Mouse (Mus musculus): ENCODE results near the gene Nol12. TPM values are rescaled to one million over a fixed set of nuclear protein-coding genes. Genes with fewer than 3 reads are reported as not detected.

The Nol12 gene
- total and polyA plus RNA-seq, 3 experiments, result 13.7 to 91.1 (median 33.2) TPM

DNA sequence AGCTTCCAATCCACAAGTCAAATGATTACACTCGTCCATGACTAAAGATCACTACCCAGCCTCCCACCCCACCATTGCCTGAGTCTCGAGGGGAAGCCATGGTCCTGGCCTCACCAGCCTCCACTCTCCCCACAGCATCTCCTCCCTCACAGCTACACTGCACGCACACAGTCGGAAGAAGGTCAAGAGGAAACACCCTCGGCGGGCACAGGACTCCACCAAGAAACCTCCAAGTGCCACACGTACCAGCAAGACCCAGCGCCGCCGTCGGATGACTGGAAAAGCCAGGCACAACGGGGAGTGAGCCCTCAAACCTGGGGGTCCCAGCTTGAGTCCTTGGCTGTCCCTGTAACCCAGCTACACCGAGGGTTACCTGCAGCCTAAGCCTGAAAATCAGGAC, 5.6 kb downstream of the Nol12 start:
- in situ Hi-C loops (cut with MboI; ENCODE audit: low pct_ligation_motif_present, low pct_unique_long_range_greater_than_20kb, low sequenced_read_pairs), result no loop called here
- TF ChIP-seq UBTF (IDR thresholded peaks at IDR 0.05; ENCODE audit: low read depth, low read length) (no peak), ETS1 (conservative IDR thresholded peaks at IDR 0.05; ENCODE audit: low read depth, low read length) (no peak), JUN (IDR thresholded peaks at IDR 0.05; ENCODE audit: insufficient read depth, low read depth, low read length) (no peak), RCOR1 (conservative IDR thresholded peaks at IDR 0.05; ENCODE audit: low read depth, low read length) (no peak), EP300 (IDR thresholded peaks at IDR 0.05; ENCODE audit: low read length) (no peak)
- H3K9ac ChIP-seq (ENCODE audit: insufficient read depth, low read depth), result no peak overlapping the region
- DNase-seq (ENCODE audit: extremely low read depth), result no peak
- dilution Hi-C loops (cut with MboI; ENCODE audit: extremely low pct_ligation_motif_present, extremely low pct_unique_long_range_greater_than_20kb, low sequenced_read_pairs), result no loop called here
- H3K27me3 ChIP-seq (replicated peaks), result no peaks in the 10 kb centered on the region
- H3K36me3 ChIP-seq (replicated peaks in 1 of 2; ENCODE audit: control insufficient read depth in 1 of 2, insufficient read depth in 1 of 2, low read length in 1 of 2), result peaks cover 51 to 72% of the 10 kb centered on the region in 2 experiments
- H3K4me1 ChIP-seq (ENCODE audit: control insufficient read depth in 1 of 2, insufficient read depth in 2 of 2), result peaks cover 6 to 12% of the 10 kb centered on the region in 2 experiments; a peak in 3 of 4 replicates
- no peak overlapping the region for H3K27ac ChIP-seq (ENCODE audit: insufficient read depth, low read depth)
- H3K79me2 ChIP-seq (replicated peaks; ENCODE audit: control insufficient read depth, extremely low read depth, insufficient read depth, poor library complexity, severe bottlenecking), result peaks cover 14% of the 10 kb centered on the region; the same call in 1 of the 2 replicates
- H3K4me3 ChIP-seq (replicated peaks in 1 of 3; ENCODE audit: low read depth in 2 of 3, low read length in 2 of 3, poor library complexity in 1 of 3), result no peak overlapping the region
- no peaks in the 10 kb centered on the region for H3K9me3 ChIP-seq (replicated peaks; ENCODE audit: low read length)
- no peak overlapping the region for H3K4me2 ChIP-seq (ENCODE audit: insufficient read depth, low read depth, poor library complexity, severe bottlenecking)

- Histone ChIP-seq H3K27ac (ENCODE audit: insufficient read depth, low read depth) (no peak overlapping the region), H3K27me3 (replicated peaks) (peaks cover 2% of the 10 kb centered on the region), H3K9me3 (replicated peaks; ENCODE audit: low read length) (no peaks in the 10 kb centered on the region), H3K4me1 (ENCODE audit: control insufficient read depth in 1 of 2, insufficient read depth in 2 of 2) (no peaks in the 10 kb centered on the region), H3K79me2 (replicated peaks; ENCODE audit: control insufficient read depth, extremely low read depth, insufficient read depth, poor library complexity, severe bottlenecking) (no peaks in the 10 kb centered on the region), H3K36me3 (replicated peaks in 1 of 2; ENCODE audit: control insufficient read depth in 1 of 2, insufficient read depth in 1 of 2, low read length in 1 of 2) (peaks cover 37 to 55% of the 10 kb centered on the region in 2 experiments), H3K4me3 (replicated peaks in 1 of 3; ENCODE audit: low read depth in 2 of 3, low read length in 2 of 3, poor library complexity in 1 of 3) (no peak overlapping the region), H3K4me2 (ENCODE audit: insufficient read depth, low read depth, poor library complexity, severe bottlenecking) (no peak overlapping the region), H3K9ac (ENCODE audit: insufficient read depth, low read depth) (no peak overlapping the region)
- dilution Hi-C loops (cut with MboI; ENCODE audit: extremely low pct_ligation_motif_present, extremely low pct_unique_long_range_greater_than_20kb, low sequenced_read_pairs), result no loop called here
- no peak for DNase-seq (ENCODE audit: extremely low read depth)
- in situ Hi-C loops (cut with MboI; ENCODE audit: low pct_ligation_motif_present, low pct_unique_long_range_greater_than_20kb, low sequenced_read_pairs), result no loop called here
- TF ChIP-seq EP300 (IDR thresholded peaks at IDR 0.05; ENCODE audit: low read length) (no peak), SMC3 (IDR thresholded peaks at IDR 0.05; ENCODE audit: low read depth, low read length) (peak; percentile 78), ELF1 (IDR thresholded peaks at IDR 0.05; ENCODE audit: low read depth, low read length) (0 out of 2 replicates have a peak, but pooled peaks have one; percentile 16), RAD21 (IDR thresholded peaks at IDR 0.05; ENCODE audit: low read depth, low read length) (peak; percentile 38), ZKSCAN1 (IDR thresholded peaks at IDR 0.05; ENCODE audit: borderline replicate concordance, low read depth, low read length) (no peak), CTCF (conservative IDR thresholded peaks at IDR 0.05 in 1 of 2, IDR thresholded peaks at IDR 0.05 in 1 of 2; ENCODE audit: low read depth in 2 of 2, low read length in 2 of 2) (peak; percentile 49 to 80), SIN3A (IDR thresholded peaks at IDR 0.05; ENCODE audit: low read length) (no peak), HCFC1 (IDR thresholded peaks at IDR 0.05; ENCODE audit: low read depth, low read length) (no peak)
Observed at GRCm38 (mm10) chr15:78942663-78943062, 7.9 kb downstream of the Nol12 start.

- no peak for TF ChIP-seq CHD1 (IDR thresholded peaks at IDR 0.05; ENCODE audit: low read depth, low read length)
- TF ChIP-seq BHLHE40 (IDR thresholded peaks at IDR 0.05; ENCODE audit: low read depth, low read length), result no peak
- TF ChIP-seq E2F4 (IDR thresholded peaks at IDR 0.05; ENCODE audit: insufficient replicate concordance, low read depth, low read length), result no peak
- no peak for TF ChIP-seq TBP (conservative IDR thresholded peaks at IDR 0.05; ENCODE audit: low read depth, low read length)
- TF ChIP-seq ELF1 (IDR thresholded peaks at IDR 0.05; ENCODE audit: low read depth, low read length), result no peak
- no peak for TF ChIP-seq PAX5 (IDR thresholded peaks at IDR 0.05; ENCODE audit: low read length)
- no peak for TF ChIP-seq USF2 (conservative IDR thresholded peaks at IDR 0.05; ENCODE audit: low read depth, low read length)
- TF ChIP-seq CTCF (conservative IDR thresholded peaks at IDR 0.05 in 1 of 2, IDR thresholded peaks at IDR 0.05 in 1 of 2; ENCODE audit: low read depth in 2 of 2, low read length in 2 of 2), result no peak
- no peak for TF ChIP-seq JUND (conservative IDR thresholded peaks at IDR 0.05; ENCODE audit: low read depth, low read length)
- no peak for TF ChIP-seq NELFE (IDR thresholded peaks at IDR 0.05; ENCODE audit: low read depth, low read length)
- TF ChIP-seq RCOR1 (conservative IDR thresholded peaks at IDR 0.05; ENCODE audit: low read depth, low read length), result no peak
- TF ChIP-seq GABPA (IDR thresholded peaks at IDR 0.05; ENCODE audit: insufficient replicate concordance, low read depth, low read length), result no peak
- TF ChIP-seq MAZ (IDR thresholded peaks at IDR 0.05; ENCODE audit: low read depth, low read length), result no peak
- H3K4me2 ChIP-seq (ENCODE audit: insufficient read depth, low read depth, poor library complexity, severe bottlenecking), result no peak overlapping the region
- no peak overlapping the region for H3K27ac ChIP-seq (ENCODE audit: insufficient read depth, low read depth)
- H3K4me3 ChIP-seq (replicated peaks in 1 of 3; ENCODE audit: low read depth in 2 of 3, low read length in 2 of 3, poor library complexity in 1 of 3), result no peak overlapping the region
- peaks cover 0 to 4% of the 10 kb centered on the region in 2 experiments; a peak in 2 of 4 replicates for H3K4me1 ChIP-seq (ENCODE audit: control insufficient read depth in 1 of 2, insufficient read depth in 2 of 2)
- in situ Hi-C loops (cut with MboI; ENCODE audit: low pct_ligation_motif_present, low pct_unique_long_range_greater_than_20kb, low sequenced_read_pairs) (loop anchor here (5.0 kb wide), 1 partner anchor 39 kb away; no protein-coding TSS in a partner anchor), dilution Hi-C loops (cut with MboI; ENCODE audit: extremely low pct_ligation_motif_present, extremely low pct_unique_long_range_greater_than_20kb, low sequenced_read_pairs) (no loop called here)
- H3K36me3 ChIP-seq (replicated peaks in 1 of 2; ENCODE audit: control insufficient read depth in 1 of 2, insufficient read depth in 1 of 2, low read length in 1 of 2), result peaks cover 4 to 19% of the 10 kb centered on the region in 2 experiments
- peaks cover 2% of the 10 kb centered on the region for H3K27me3 ChIP-seq (replicated peaks)
- H3K9me3 ChIP-seq (replicated peaks; ENCODE audit: low read length), result no peaks in the 10 kb centered on the region
- H3K9ac ChIP-seq (ENCODE audit: insufficient read depth, low read depth), result no peak overlapping the region
- no peak for DNase-seq (ENCODE audit: extremely low read depth)
- H3K79me2 ChIP-seq (replicated peaks; ENCODE audit: control insufficient read depth, extremely low read depth, insufficient read depth, poor library complexity, severe bottlenecking), result no peaks in the 10 kb centered on the region
Observed at GRCm38 (mm10) chr15:78946232-78946631, 11.5 kb downstream of the Nol12 start.
